ENCODE assay signal across 23 mouse cellular contexts in genomic region chr10:84358738-84359120, GRCm38 (mm10).
DNase-seq lines count a peak whose midpoint lies in the region; ATAC-seq and TF ChIP-seq lines count a peak whose summit lies in the region.
"Had no signal": no experiment of that assay in that cellular context is flagged by ENCODE, and none has a peak within 500 bp of the region (broad histone marks: within the 10 kb centered on the region; RNA-seq: fewer than 3 reads in every experiment).

No protein-coding gene starts in this region.

- H3K4me2 ChIP-seq in hindbrain, postnatal 0 days (ENCODE audit: low read depth, low read length) = no peak overlapping the region
- H3K4me2 ChIP-seq in hindbrain, embryonic 11.5 days (replicated peaks; ENCODE audit: low read depth, low read length) = no peak overlapping the region
- H3K4me2 ChIP-seq: embryonic facial prominence, embryonic 15.5 days; heart, embryonic 11.5 days; heart, embryonic 15.5 days had no signal

- no peak overlapping the region for H3K9ac ChIP-seq in hindbrain, postnatal 0 days (replicated peaks; ENCODE audit: low read length)
- no peak overlapping the region for H3K9ac ChIP-seq in hindbrain, embryonic 11.5 days (ENCODE audit: low read depth, low read length)
- H3K9ac ChIP-seq: embryonic facial prominence, embryonic 15.5 days; heart, embryonic 15.5 days had no signal

- H3K9me3 ChIP-seq in hindbrain, postnatal 0 days (ENCODE audit: low read length) = no peaks in the 10 kb centered on the region
- no peaks in the 10 kb centered on the region for H3K9me3 ChIP-seq in hindbrain, embryonic 11.5 days (ENCODE audit: control insufficient read depth, low read length)
- H3K9me3 ChIP-seq: embryonic facial prominence, embryonic 15.5 days; heart, embryonic 15.5 days; hindbrain, embryonic 10.5 days had no signal

- H3K4me1 ChIP-seq in cerebellum, adult 2 months (ENCODE audit: control insufficient read depth, insufficient read depth, low read length) = peaks cover 23% of the 10 kb centered on the region
- H3K4me1 ChIP-seq in hindbrain, postnatal 0 days (ENCODE audit: insufficient read depth, low read length) = 0 out of 2 replicates have a peak, but pooled peaks cover 3% of the 10 kb centered on the region
- H3K4me1 ChIP-seq in hindbrain, embryonic 11.5 days (replicated peaks; ENCODE audit: control insufficient read depth, insufficient read depth, low read length) = no peaks in the 10 kb centered on the region
- H3K4me1 ChIP-seq: embryonic facial prominence, embryonic 15.5 days; heart, embryonic 15.5 days; hindbrain, embryonic 10.5 days had no signal

- peak overlapping the region; percentile 89; the same call in 1 of the 2 replicates for H3K27ac ChIP-seq in cerebellum, adult 2 months (ENCODE audit: insufficient read depth, low read length)
- H3K27ac ChIP-seq in hindbrain, postnatal 0 days = peak overlapping the region; percentile 62
- no peak overlapping the region for H3K27ac ChIP-seq in hindbrain, embryonic 11.5 days (ENCODE audit: low read depth, low read length)
- H3K27ac ChIP-seq: embryonic facial prominence, embryonic 15.5 days; heart, adult 2 months; heart, embryonic 15.5 days; hindbrain, embryonic 10.5 days had no signal

- peak; percentile 1; the same call in 1 of the 2 replicates for ATAC-seq in frontal cortex, adult (ENCODE audit: low TSS enrichment)
- ATAC-seq in hindbrain, postnatal 0 days = no peak
- ATAC-seq in hindbrain, embryonic 11.5 days (ENCODE audit: low FRiP score) = no peak
- ATAC-seq: CD4-positive, CD25-positive, alpha-beta regulatory T cell, adult 4 months; inflammation-experienced regulatory T-cells, adult 6 months; intestine, postnatal 0 days had no signal

- TF ChIP-seq POLR2A in cerebellum, adult 2 months (IDR thresholded peaks at IDR 0.05; ENCODE audit: borderline replicate concordance, insufficient read depth, low read length) = no peak

- 59% methylated on average over 4 of the region's 4 CpGs for WGBS in cerebellum, adult 2 months
- 87% methylated on average over 4 of the region's 4 CpGs for WGBS in hindbrain, postnatal 0 days
- WGBS in hindbrain, embryonic 11.5 days = 92% methylated on average over 4 of the region's 4 CpGs

- H3K36me3 ChIP-seq in hindbrain, postnatal 0 days (ENCODE audit: insufficient read depth, low read length) = no peaks in the 10 kb centered on the region
- H3K36me3 ChIP-seq in hindbrain, embryonic 11.5 days (ENCODE audit: control insufficient read depth, insufficient read depth, low read length) = no peaks in the 10 kb centered on the region
- H3K36me3 ChIP-seq: embryonic facial prominence, embryonic 15.5 days; G1E; heart, embryonic 15.5 days; hindbrain, embryonic 10.5 days had no signal

- TF ChIP-seq CTCF in cerebellum, adult 2 months (IDR thresholded peaks at IDR 0.05; ENCODE audit: borderline replicate concordance, insufficient read depth, low read depth, low read length) = no peak
- no peak for TF ChIP-seq CTCF in hindbrain, postnatal 0 days (IDR thresholded peaks at IDR 0.05; ENCODE audit: low read depth)

- no peak for DNase-seq in cerebellum, adult 2 months
- no peak for DNase-seq in cerebellum, adult 11 months
- DNase-seq in frontal cortex, postnatal 36 days (ENCODE audit: low spot score in 2 of 2) = no peak
- DNase-seq in hindbrain, postnatal 0 days (ENCODE audit: low spot score) = no peak
- DNase-seq in hindbrain, embryonic 11.5 days (ENCODE audit: low spot score) = no peak
- DNase-seq in brain, adult 2 months (ENCODE audit: low read depth, low spot score) = peak; percentile 36
- no peak for DNase-seq in embryo, embryonic 9.5 days (ENCODE audit: extremely low spot score)
- DNase-seq: adrenal gland, adult 8-10 months; adrenal gland, postnatal 36 days; B cell, adult 2 months; gastrocnemius, postnatal 10 days; heart, adult 2 months; kidney, adult 8-10 months had no signal

- H3K4me3 ChIP-seq in cerebellum, adult 2 months (replicated peaks; ENCODE audit: insufficient read depth, low read depth, low read length) = no peak overlapping the region
- H3K4me3 ChIP-seq in hindbrain, postnatal 0 days (ENCODE audit: low read length) = no peak overlapping the region
- no peak overlapping the region for H3K4me3 ChIP-seq in hindbrain, embryonic 11.5 days (ENCODE audit: low read depth, low read length)
- H3K4me3 ChIP-seq: embryonic facial prominence, embryonic 15.5 days; erythroblast, embryonic 14.5 days; heart, adult 2 months; heart, embryonic 15.5 days; hindbrain, embryonic 10.5 days had no signal

- no peaks in the 10 kb centered on the region for H3K27me3 ChIP-seq in cerebellum, adult 2 months (ENCODE audit: control insufficient read depth, insufficient read depth, low read length)
- H3K27me3 ChIP-seq in hindbrain, postnatal 0 days (ENCODE audit: insufficient read depth, low read length) = no peaks in the 10 kb centered on the region
- H3K27me3 ChIP-seq in hindbrain, embryonic 11.5 days (ENCODE audit: control insufficient read depth, insufficient read depth, low read length) = no peaks in the 10 kb centered on the region
- H3K27me3 ChIP-seq: embryonic facial prominence, embryonic 15.5 days; heart, embryonic 15.5 days had no signal
